Mouse (Mus musculus): ENCODE measurements at regions not wholly inside any gene's neighbourhood (a gene's known extent, or its start where the extent isn't known, plus 50 kb on each side); places are given as distances from the start of the nearest gene placed in this dataset.

- Histone ChIP-seq H3K9ac (no peak overlapping the region), H3K27me3 (no peaks in the 10 kb centered on the region), H3K4me2 (no peak overlapping the region), H3K9me3 (replicated peaks) (no peaks in the 10 kb centered on the region), H3K27ac (no peak overlapping the region), H3K36me3 (no peaks in the 10 kb centered on the region), H3K4me3 (no peak overlapping the region), H3K4me1 (replicated peaks) (no peaks in the 10 kb centered on the region)
- 70% methylated on average over 3 of the region's 3 CpGs for WGBS
- ATAC-seq (replicated peaks; ENCODE audit: insufficient number of reproducible peaks, insufficient read depth, low FRiP score, low read depth): no peak
Observed at GRCm38 (mm10) chr19:15692379-15693023, 254.6 kb downstream of the Psat1 start.

DNA sequence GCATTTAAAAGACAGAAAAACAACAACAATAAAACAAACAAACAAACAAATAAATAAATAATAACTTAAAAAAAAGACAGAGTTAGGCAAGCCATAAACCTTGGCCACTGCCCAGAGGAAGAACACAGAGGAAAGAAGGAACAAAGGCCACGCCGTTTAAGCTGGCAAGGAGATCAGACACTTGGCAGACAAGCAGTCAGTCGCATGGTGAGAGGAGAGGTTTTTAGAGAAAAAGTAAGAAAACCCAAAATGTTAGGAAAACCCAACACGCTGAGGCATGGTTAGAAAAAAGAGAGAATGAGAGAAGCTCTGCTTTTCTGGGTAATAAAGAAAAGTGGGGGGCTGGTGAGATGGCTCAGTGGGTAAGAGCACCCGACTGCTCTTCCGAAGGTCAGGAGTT lies 277.1 kb downstream of the Psat1 start:
- no peak overlapping the region for H3K9ac ChIP-seq
- ATAC-seq (replicated peaks; ENCODE audit: insufficient number of reproducible peaks, insufficient read depth, low FRiP score, low read depth): no peak
- no peak overlapping the region for H3K4me2 ChIP-seq
- H3K27ac ChIP-seq: no peak overlapping the region
- H3K4me3 ChIP-seq: no peak overlapping the region
- 83% methylated on average over 6 of the region's 6 CpGs for WGBS
- H3K36me3 ChIP-seq: no peaks in the 10 kb centered on the region
- H3K27me3 ChIP-seq: no peaks in the 10 kb centered on the region
- H3K9me3 ChIP-seq (replicated peaks): no peaks in the 10 kb centered on the region
- H3K4me1 ChIP-seq (replicated peaks): no peaks in the 10 kb centered on the region

DNA sequence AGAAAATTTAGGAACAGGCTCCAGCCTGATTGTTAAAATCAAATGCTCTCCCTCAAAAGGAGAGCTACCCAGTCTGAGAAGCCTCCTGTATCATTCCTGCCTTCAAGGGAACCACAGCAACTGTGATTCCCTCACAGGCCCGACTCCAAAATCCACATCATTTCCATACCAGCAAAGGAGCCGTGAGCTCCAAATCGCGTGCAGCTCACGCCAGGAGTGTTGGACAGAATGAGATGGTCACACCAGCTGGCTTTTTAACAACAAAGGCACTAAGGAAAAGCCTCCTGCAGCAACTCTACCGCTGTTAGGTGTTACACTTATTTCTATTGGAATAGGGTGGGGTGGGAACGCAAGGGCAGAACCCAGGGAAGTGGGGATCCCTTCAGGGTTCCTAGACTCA lies 277.6 kb downstream of the Psat1 start:
- no peak overlapping the region for H3K9ac ChIP-seq
- H3K36me3 ChIP-seq: no peaks in the 10 kb centered on the region
- 78% methylated on average over 7 of the region's 7 CpGs for WGBS
- no peak overlapping the region for H3K4me3 ChIP-seq
- no peaks in the 10 kb centered on the region for H3K4me1 ChIP-seq (replicated peaks)
- ATAC-seq (replicated peaks; ENCODE audit: insufficient number of reproducible peaks, insufficient read depth, low FRiP score, low read depth): no peak
- H3K9me3 ChIP-seq (replicated peaks): no peaks in the 10 kb centered on the region
- H3K27ac ChIP-seq: no peak overlapping the region
- no peaks in the 10 kb centered on the region for H3K27me3 ChIP-seq
- no peak overlapping the region for H3K4me2 ChIP-seq

GRCm38 (mm10) chr19:15668624-15669016 lies 278.5 kb downstream of the Psat1 start:
- Histone ChIP-seq H3K27me3 (no peaks in the 10 kb centered on the region), H3K36me3 (no peaks in the 10 kb centered on the region), H3K4me3 (no peak overlapping the region), H3K27ac (no peak overlapping the region), H3K4me1 (replicated peaks) (no peaks in the 10 kb centered on the region), H3K9me3 (replicated peaks) (no peaks in the 10 kb centered on the region), H3K4me2 (no peak overlapping the region), H3K9ac (no peak overlapping the region)
- no peak for ATAC-seq (replicated peaks; ENCODE audit: insufficient number of reproducible peaks, insufficient read depth, low FRiP score, low read depth)

DNA sequence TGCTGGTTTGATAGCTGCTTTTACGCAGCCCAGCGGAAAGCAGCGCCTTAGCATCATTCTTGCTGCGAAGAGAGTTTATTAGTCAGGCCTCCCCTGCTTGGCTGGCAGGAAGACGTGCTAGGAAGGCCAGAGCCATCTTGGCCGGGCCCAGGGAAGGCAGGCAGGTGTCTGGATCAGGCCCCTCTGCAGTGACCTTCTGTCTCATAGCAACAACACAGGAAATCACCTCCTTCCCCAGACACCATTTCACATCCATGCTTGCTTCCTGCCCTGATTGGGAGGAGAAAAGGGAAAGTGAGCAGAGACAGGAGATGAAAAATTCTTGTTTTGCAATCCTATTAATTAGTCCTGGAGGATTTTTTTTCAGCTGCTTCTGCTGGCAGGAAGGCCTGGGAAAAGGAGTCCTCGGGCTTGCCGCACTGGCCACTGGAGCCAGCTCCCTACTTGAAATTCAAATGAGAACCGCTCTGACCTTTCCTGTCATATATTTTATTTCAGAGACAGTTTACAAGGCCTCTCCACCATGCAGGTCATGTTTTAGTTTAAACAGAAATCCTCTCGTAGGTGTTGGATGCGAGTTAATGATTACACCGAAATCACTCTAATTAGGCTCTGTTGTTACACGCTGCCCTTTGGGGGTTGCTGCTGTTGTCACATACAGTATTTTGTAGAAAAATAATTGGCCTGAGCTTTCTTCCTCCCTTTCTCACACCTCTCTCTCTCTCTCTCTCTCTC lies 279.1 kb downstream of the Psat1 start:
- Histone ChIP-seq H3K27ac (no peak overlapping the region), H3K27me3 (no peaks in the 10 kb centered on the region), H3K4me3 (no peak overlapping the region), H3K4me1 (replicated peaks) (no peaks in the 10 kb centered on the region), H3K4me2 (no peak overlapping the region), H3K9me3 (replicated peaks) (no peaks in the 10 kb centered on the region), H3K36me3 (no peaks in the 10 kb centered on the region), H3K9ac (no peak overlapping the region)
- WGBS: 54% methylated on average over 13 of the region's 13 CpGs
- ATAC-seq (replicated peaks; ENCODE audit: insufficient number of reproducible peaks, insufficient read depth, low FRiP score, low read depth): no peak

GRCm38 (mm10) chr19:15663659-15664255 lies 283.4 kb downstream of the Psat1 start:
- Histone ChIP-seq H3K27me3 (no peaks in the 10 kb centered on the region), H3K36me3 (no peaks in the 10 kb centered on the region), H3K4me3 (no peak overlapping the region), H3K4me1 (replicated peaks) (no peaks in the 10 kb centered on the region), H3K9me3 (replicated peaks) (no peaks in the 10 kb centered on the region), H3K27ac (no peak overlapping the region), H3K9ac (no peak overlapping the region), H3K4me2 (no peak overlapping the region)
- no peak for ATAC-seq (replicated peaks; ENCODE audit: insufficient number of reproducible peaks, insufficient read depth, low FRiP score, low read depth)
- 47% methylated on average over 3 of the region's 3 CpGs for WGBS

- Histone ChIP-seq H3K4me2 (no peak overlapping the region), H3K4me1 (replicated peaks) (no peaks in the 10 kb centered on the region), H3K9me3 (replicated peaks) (no peaks in the 10 kb centered on the region), H3K36me3 (no peaks in the 10 kb centered on the region), H3K4me3 (no peak overlapping the region), H3K27me3 (no peaks in the 10 kb centered on the region), H3K27ac (no peak overlapping the region), H3K9ac (no peak overlapping the region)
- no peak for ATAC-seq (replicated peaks; ENCODE audit: insufficient number of reproducible peaks, insufficient read depth, low FRiP score, low read depth)
- 57% methylated on average over 1 of the region's 1 CpGs for WGBS
Observed at GRCm38 (mm10) chr19:15658611-15659010, 288.5 kb downstream of the Psat1 start.

DNA sequence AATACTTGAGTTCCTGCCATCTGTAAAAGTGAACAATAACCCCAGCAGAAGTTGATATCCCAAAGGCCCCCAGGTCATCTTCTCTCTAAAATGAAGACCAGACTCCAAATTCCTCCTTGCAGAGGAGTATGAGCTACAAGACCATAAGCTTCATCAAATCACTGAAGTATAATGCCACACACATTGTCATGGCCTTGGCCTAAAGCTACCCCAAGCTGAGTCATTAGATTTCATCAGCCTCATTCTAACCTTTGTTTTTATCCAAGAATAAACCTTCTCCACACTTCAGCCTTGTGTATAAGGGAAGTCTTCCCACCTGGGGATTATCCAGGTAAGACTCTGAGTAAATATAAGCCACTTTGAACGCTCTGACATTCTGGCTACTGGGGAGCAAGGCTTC lies 289.3 kb downstream of the Psat1 start:
- Histone ChIP-seq H3K4me2 (no peak overlapping the region), H3K27me3 (no peaks in the 10 kb centered on the region)
- WGBS: 69% methylated on average over 1 of the region's 1 CpGs

DNA sequence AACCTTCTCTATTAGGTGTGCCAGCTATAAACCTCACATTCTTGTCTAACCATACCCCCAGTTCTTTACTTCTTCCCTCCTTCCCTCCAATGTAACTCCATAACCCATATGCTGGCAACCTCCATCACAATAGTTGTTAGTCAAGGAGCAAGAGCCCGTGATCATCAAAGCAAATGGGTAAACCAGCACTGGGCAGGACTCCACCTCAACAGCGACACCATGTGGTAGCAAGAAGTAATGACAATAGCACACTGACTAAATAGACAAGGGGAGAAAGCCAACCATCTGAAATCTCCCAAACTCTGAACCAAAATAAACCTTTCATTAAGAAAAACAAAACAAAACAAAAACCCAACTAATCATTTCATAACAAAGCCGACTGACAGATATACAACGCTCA lies 297.8 kb downstream of the Psat1 start:
- Histone ChIP-seq H3K4me2 (no peak overlapping the region), H3K27me3 (no peaks in the 10 kb centered on the region), H3K4me3 (no peak overlapping the region), H3K4me1 (replicated peaks) (no peaks in the 10 kb centered on the region), H3K36me3 (no peaks in the 10 kb centered on the region), H3K9ac (no peak overlapping the region), H3K27ac (no peak overlapping the region), H3K9me3 (replicated peaks) (no peaks in the 10 kb centered on the region)
- no peak for ATAC-seq (replicated peaks; ENCODE audit: insufficient number of reproducible peaks, insufficient read depth, low FRiP score, low read depth)
- WGBS: 23% methylated on average over 4 of the region's 4 CpGs

More for the DNA sequence above, 289.3 kb downstream of the Psat1 start:
- no peak overlapping the region for H3K9ac ChIP-seq
- H3K36me3 ChIP-seq: no peaks in the 10 kb centered on the region
- no peak for ATAC-seq (replicated peaks; ENCODE audit: insufficient number of reproducible peaks, insufficient read depth, low FRiP score, low read depth)
- no peak overlapping the region for H3K4me3 ChIP-seq
- no peaks in the 10 kb centered on the region for H3K4me1 ChIP-seq (replicated peaks)
- no peak overlapping the region for H3K27ac ChIP-seq
- H3K9me3 ChIP-seq (replicated peaks): no peaks in the 10 kb centered on the region

DNA sequence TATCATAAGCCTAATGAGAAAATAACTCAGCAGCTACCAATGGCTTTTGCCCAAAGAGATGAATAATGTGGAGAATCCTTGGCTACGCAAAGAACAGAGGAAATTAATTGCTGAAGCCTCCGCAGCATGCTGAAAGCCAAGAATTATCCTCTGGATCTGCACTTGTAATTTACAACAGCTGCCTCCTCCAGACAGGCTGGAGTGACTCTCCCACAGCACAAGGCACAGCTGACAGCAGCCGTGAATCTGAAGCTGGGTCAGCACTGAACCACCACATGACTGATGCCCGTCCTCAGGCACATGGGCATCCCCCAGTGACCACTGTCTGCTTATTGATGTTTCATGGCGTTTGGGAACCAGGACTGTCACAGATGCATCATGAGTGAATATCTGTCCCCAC lies 299.8 kb downstream of the Psat1 start:
- no peak overlapping the region for H3K4me2 ChIP-seq
- WGBS: 69% methylated on average over 5 of the region's 5 CpGs
- H3K9ac ChIP-seq: no peak overlapping the region
- ATAC-seq (replicated peaks; ENCODE audit: insufficient number of reproducible peaks, insufficient read depth, low FRiP score, low read depth): no peak
- no peaks in the 10 kb centered on the region for H3K36me3 ChIP-seq
- no peaks in the 10 kb centered on the region for H3K27me3 ChIP-seq
- no peak overlapping the region for H3K4me3 ChIP-seq
- no peaks in the 10 kb centered on the region for H3K4me1 ChIP-seq (replicated peaks)
- no peak overlapping the region for H3K27ac ChIP-seq
- no peaks in the 10 kb centered on the region for H3K9me3 ChIP-seq (replicated peaks)

DNA sequence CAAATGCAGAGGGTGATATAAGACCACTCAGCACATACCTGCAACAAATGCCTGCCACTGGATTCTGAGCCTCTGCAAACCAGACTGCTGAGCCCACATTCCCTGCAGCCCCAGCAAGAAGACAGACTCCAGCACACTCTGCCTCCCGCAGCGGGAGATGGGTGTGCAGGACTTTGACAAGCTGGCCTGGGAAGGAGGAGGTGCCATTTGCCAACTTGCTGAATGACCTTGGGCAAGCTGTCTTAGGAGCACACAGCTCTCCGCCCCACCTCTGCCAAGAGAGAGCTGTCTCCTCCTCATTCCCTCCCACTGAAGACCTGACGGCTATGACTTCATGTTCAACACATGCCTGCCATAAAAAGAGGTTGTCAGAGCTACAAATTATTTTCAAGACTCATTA lies 302.4 kb downstream of the Psat1 start:
- no peak for ATAC-seq (replicated peaks; ENCODE audit: insufficient number of reproducible peaks, insufficient read depth, low FRiP score, low read depth)
- Histone ChIP-seq H3K27me3 (no peaks in the 10 kb centered on the region), H3K36me3 (no peaks in the 10 kb centered on the region), H3K4me2 (no peak overlapping the region), H3K4me1 (replicated peaks) (no peaks in the 10 kb centered on the region), H3K9me3 (replicated peaks) (no peaks in the 10 kb centered on the region), H3K9ac (no peak overlapping the region), H3K27ac (no peak overlapping the region), H3K4me3 (no peak overlapping the region)
- 49% methylated on average over 4 of the region's 4 CpGs for WGBS
